Mouse (Mus musculus): Measurements from ENCODE around the gene Adcy9. TPM values are rescaled to one million over a fixed set of nuclear protein-coding genes. Genes with fewer than 3 reads are reported as not detected.

The Adcy9 gene
- polyA plus RNA-seq, 1 experiment from 2014 or later: 6.3 TPM

DNA sequence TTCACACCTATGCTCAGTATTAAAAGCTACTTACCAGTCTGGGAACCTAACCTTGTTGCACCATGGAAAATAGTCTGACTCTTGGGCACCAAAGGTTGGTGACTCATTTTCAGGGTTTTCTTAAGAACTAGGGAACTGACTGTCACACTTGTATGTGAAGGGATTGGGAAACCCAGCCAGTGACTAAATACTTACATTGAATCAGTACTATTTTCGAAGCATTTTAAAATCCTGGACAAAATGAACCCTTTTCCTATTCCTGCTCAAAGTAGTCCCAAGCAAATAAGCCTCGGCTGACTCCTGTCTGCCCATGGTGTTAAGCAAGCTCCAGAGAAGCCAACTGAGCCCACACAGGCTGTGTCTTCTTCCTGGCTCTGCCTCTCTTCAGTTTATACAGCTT lies 144.1 kb downstream of the Adcy9 start:
- H3K27me3 ChIP-seq (ENCODE audit: control insufficient read depth, insufficient read depth, low read length): no peaks in the 10 kb centered on the region
- 77% methylated on average over 2 of the region's 2 CpGs for WGBS
- DNase-seq (ENCODE audit: low spot score): no peak

DNA sequence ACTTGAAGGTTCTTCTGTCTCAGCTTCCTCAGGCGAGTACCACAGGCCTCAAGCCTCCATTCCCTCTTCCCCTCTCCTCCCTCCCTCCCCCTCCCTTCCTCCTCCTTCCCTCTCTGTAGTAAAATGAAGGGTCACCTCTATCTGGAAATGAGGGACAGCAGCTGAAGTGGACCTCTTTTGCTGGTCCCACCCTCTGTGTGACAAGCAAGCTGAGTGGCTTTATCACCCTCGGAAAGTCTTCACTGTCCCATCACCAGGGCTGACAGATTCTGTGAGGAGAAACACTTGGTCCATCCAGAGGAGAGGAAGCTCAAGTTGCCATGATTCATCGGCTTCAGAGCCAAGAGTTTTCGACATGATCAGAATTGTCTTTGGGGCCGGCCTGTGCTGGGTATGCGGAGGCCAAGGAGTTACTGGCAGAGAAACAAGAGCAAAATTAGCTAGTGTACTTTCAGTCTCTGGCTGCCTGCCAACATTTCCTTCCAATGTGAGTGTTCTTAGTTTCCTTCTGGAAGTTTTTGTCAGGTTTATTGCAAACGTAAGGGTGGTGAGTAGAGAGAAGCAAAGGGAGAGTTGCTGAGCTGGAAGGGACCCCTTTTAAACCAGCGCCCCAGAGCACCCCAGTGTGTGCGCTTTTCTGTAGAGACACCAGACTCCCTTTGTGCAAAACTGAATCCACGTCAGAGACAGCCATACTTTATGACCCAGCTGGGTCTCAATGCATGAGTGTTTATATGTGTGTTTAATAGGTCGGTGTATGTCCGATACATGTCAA lies 146.4 kb downstream of the Adcy9 start:
- DNase-seq (ENCODE audit: low spot score): peak; percentile 65
- no peaks in the 10 kb centered on the region for H3K27me3 ChIP-seq (ENCODE audit: control insufficient read depth, insufficient read depth, low read length)

More for the DNA sequence above, 144.1 kb downstream of the Adcy9 start:
- H3K9me3 ChIP-seq (ENCODE audit: control insufficient read depth, low read length): no peaks in the 10 kb centered on the region
- H3K4me1 ChIP-seq (replicated peaks; ENCODE audit: control insufficient read depth, insufficient read depth, low read length): no peaks in the 10 kb centered on the region
- no peak for ATAC-seq (ENCODE audit: low FRiP score)
- no peak overlapping the region for H3K4me3 ChIP-seq (replicated peaks; ENCODE audit: low read length)
- no peak overlapping the region for H3K9ac ChIP-seq
- H3K36me3 ChIP-seq (replicated peaks; ENCODE audit: control insufficient read depth, insufficient read depth): no peaks in the 10 kb centered on the region
- H3K4me2 ChIP-seq (replicated peaks): no peak overlapping the region
- H3K27ac ChIP-seq: no peak overlapping the region

DNA sequence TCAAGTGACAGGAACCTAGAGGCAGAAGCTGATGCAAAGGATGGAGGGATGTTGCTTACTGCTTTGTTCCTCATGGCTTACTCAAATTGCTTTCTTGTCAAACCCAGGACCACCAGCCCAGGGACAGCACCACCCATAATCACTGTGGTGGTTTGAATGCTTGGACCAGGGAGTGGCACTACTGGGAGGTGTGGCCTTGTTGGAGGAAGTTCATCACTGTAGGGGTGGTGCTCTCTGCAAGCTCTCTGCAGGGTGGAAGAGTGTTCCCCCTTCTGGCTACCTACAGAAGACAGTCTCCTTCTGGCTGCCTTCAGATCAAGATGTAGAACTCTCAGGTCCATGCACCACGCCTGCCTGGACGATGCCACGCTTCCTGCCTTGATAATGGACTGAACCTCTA lies 148.0 kb downstream of the Adcy9 start:
- no peaks in the 10 kb centered on the region for H3K9me3 ChIP-seq (ENCODE audit: control insufficient read depth, low read length)
- no peaks in the 10 kb centered on the region for H3K27me3 ChIP-seq (ENCODE audit: control insufficient read depth, insufficient read depth, low read length)
- no peak overlapping the region for H3K9ac ChIP-seq
- DNase-seq (ENCODE audit: low spot score) (no peak), ATAC-seq (ENCODE audit: low FRiP score) (no peak)
- H3K36me3 ChIP-seq (replicated peaks; ENCODE audit: control insufficient read depth, insufficient read depth): no peaks in the 10 kb centered on the region
- 90% methylated on average over 3 of the region's 3 CpGs for WGBS
- H3K27ac ChIP-seq: no peak overlapping the region
- no peak overlapping the region for H3K4me2 ChIP-seq (replicated peaks)
- H3K4me1 ChIP-seq (replicated peaks; ENCODE audit: control insufficient read depth, insufficient read depth, low read length): peaks cover 6% of the 10 kb centered on the region
- no peak overlapping the region for H3K4me3 ChIP-seq (replicated peaks; ENCODE audit: low read length)

More for the DNA sequence above, 146.4 kb downstream of the Adcy9 start:
- Histone ChIP-seq H3K36me3 (replicated peaks; ENCODE audit: control insufficient read depth, insufficient read depth) (no peaks in the 10 kb centered on the region), H3K27ac (no peak overlapping the region), H3K4me3 (replicated peaks; ENCODE audit: low read length) (no peak overlapping the region), H3K9me3 (ENCODE audit: control insufficient read depth, low read length) (no peaks in the 10 kb centered on the region), H3K4me2 (replicated peaks) (no peak overlapping the region), H3K9ac (no peak overlapping the region), H3K4me1 (replicated peaks; ENCODE audit: control insufficient read depth, insufficient read depth, low read length) (no peaks in the 10 kb centered on the region)
- WGBS: 63% methylated on average over 12 of the region's 12 CpGs
- 0 out of 2 replicates have a peak, but pooled peaks have one; percentile 46 for ATAC-seq (ENCODE audit: low FRiP score)

DNA sequence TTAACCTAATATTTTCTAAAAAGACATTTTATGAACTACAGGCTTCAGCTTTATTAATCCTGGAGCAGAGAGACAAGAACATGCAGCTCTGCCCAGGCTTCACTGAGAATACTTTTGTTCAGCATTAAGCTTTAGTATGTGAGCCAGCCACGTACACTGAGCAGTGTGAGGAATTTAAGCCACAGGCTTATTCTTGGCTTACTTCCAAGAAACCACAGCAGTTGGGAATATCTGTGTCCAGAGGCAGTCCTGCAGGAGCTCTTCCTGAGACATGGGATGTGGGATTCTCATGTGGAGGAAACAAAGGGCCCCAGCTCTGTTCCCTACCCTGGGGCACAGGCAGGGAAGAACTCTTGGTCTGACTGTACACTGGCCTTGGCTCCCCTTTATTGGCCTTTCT lies 149.4 kb downstream of the Adcy9 start:
- Histone ChIP-seq H3K4me3 (replicated peaks; ENCODE audit: low read length) (no peak overlapping the region), H3K36me3 (replicated peaks; ENCODE audit: control insufficient read depth, insufficient read depth) (no peaks in the 10 kb centered on the region), H3K4me2 (replicated peaks) (no peak overlapping the region), H3K27ac (no peak overlapping the region), H3K9ac (no peak overlapping the region), H3K9me3 (ENCODE audit: control insufficient read depth, low read length) (no peaks in the 10 kb centered on the region), H3K27me3 (ENCODE audit: control insufficient read depth, insufficient read depth, low read length) (no peaks in the 10 kb centered on the region), H3K4me1 (replicated peaks; ENCODE audit: control insufficient read depth, insufficient read depth, low read length) (peaks cover 6% of the 10 kb centered on the region)
- ATAC-seq (ENCODE audit: low FRiP score) (no peak), DNase-seq (ENCODE audit: low spot score) (peak; percentile 56)
- WGBS: 23% methylated on average over 1 of the region's 1 CpGs

DNA sequence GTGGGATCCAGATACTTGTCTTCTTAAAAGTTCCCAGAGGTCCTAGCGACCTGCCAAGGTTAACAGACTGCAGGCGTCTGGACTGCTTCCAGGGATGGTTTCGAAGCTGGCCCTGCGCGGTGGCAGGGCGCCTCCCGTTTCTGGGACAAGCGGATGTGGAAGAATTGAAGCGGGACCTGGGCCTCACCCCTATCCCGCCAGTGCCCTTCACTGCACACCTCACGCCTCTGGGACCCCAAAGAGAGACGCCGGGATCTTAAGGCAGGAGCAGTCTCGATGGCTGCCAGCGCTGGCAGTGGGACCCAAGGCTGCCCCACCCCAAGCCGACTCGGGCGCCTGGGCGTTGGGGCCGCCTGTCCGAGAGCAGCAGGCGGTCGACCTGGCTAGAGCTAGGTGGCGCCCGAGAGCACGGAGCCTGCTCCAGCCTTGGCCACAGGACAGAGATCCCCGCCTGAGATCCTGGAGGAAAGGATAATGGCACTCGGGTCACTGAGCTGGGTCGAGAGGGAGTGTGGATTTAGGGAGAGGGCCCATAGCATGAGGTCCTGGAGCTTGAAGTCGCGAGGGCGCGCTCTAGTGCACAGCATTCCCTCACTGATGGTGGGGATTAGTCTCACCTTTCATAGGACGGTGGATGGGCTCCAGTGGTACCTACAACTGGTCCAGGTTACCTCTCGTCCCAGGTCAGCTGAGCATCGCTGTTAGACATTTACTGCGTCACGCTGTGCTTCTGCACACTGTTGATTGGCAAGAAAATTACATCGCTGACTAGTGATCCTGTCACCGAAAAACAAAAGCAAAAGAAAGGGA lies 152.2 kb downstream of the Adcy9 start:
- Histone ChIP-seq H3K27ac (no peak overlapping the region), H3K9ac (peak overlapping the region; percentile 60), H3K27me3 (ENCODE audit: control insufficient read depth, insufficient read depth, low read length) (no peaks in the 10 kb centered on the region), H3K9me3 (ENCODE audit: control insufficient read depth, low read length) (no peaks in the 10 kb centered on the region), H3K4me3 (replicated peaks; ENCODE audit: low read length) (peak overlapping the region; percentile 28), H3K36me3 (replicated peaks; ENCODE audit: control insufficient read depth, insufficient read depth) (no peaks in the 10 kb centered on the region), H3K4me2 (replicated peaks) (peak overlapping the region; percentile 69), H3K4me1 (replicated peaks; ENCODE audit: control insufficient read depth, insufficient read depth, low read length) (peaks cover 6% of the 10 kb centered on the region)
- DNase-seq (ENCODE audit: low spot score): peak; percentile 70
- ATAC-seq (ENCODE audit: low FRiP score): peak; percentile 79
- WGBS: 9% methylated on average over 40 of the region's 40 CpGs

DNA sequence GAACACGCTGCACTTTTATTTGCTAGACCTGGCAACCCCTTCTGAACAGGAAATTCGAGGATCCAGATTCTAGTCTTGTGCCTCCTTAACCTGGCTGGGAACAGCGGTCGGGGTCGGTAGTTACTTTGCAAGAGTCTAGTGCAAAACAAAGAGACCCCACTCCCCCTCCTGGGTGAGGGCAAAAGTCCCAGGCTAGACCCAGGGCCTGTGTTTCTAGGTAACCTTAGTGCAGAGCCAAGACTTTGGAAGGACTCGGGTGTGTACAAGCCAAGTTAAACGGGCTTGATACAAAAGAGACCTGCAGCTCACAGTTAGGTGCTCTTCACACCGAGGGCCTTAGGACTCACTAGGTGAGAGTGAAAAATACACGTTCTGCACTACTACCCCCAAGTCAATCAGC lies 152.8 kb downstream of the Adcy9 start:
- DNase-seq (ENCODE audit: low spot score): no peak
- Histone ChIP-seq H3K9ac (peak overlapping the region; percentile 60; the same call in 1 of the 2 replicates), H3K9me3 (ENCODE audit: control insufficient read depth, low read length) (no peaks in the 10 kb centered on the region), H3K27ac (no peak overlapping the region), H3K36me3 (replicated peaks; ENCODE audit: control insufficient read depth, insufficient read depth) (no peaks in the 10 kb centered on the region), H3K4me2 (replicated peaks) (peak overlapping the region; percentile 69), H3K4me1 (replicated peaks; ENCODE audit: control insufficient read depth, insufficient read depth, low read length) (peaks cover 6% of the 10 kb centered on the region), H3K4me3 (replicated peaks; ENCODE audit: low read length) (peak overlapping the region; percentile 28), H3K27me3 (ENCODE audit: control insufficient read depth, insufficient read depth, low read length) (no peaks in the 10 kb centered on the region)
- WGBS: 56% methylated on average over 9 of the region's 9 CpGs
- ATAC-seq (ENCODE audit: low FRiP score): no peak

DNA sequence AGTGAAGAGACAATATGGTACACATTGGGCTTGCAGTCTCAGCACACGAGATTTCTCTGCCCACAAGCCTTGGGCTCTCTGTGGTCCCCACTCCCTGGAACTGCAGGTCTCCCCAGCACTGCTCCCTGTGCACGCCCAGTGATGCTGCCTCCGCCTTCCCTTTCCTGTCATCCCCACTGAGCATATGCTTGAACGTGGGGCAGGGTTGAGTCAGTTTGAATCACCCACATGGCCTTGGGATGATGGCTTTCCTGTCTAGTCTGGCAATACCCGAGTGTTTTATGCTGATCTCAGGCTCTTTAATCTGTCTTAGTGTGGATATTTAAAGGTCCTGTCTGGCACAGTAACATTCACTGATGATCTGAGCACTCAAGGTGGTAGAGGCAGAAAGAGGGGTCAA lies 154.9 kb downstream of the Adcy9 start:
- Histone ChIP-seq H3K4me1 (replicated peaks; ENCODE audit: control insufficient read depth, insufficient read depth, low read length) (peaks cover 6% of the 10 kb centered on the region), H3K9me3 (ENCODE audit: control insufficient read depth, low read length) (no peaks in the 10 kb centered on the region), H3K27me3 (ENCODE audit: control insufficient read depth, insufficient read depth, low read length) (no peaks in the 10 kb centered on the region), H3K27ac (no peak overlapping the region), H3K4me3 (replicated peaks; ENCODE audit: low read length) (no peak overlapping the region), H3K36me3 (replicated peaks; ENCODE audit: control insufficient read depth, insufficient read depth) (no peaks in the 10 kb centered on the region), H3K4me2 (replicated peaks) (no peak overlapping the region), H3K9ac (no peak overlapping the region)
- DNase-seq (ENCODE audit: low spot score) (no peak), ATAC-seq (ENCODE audit: low FRiP score) (no peak)
- WGBS: 65% methylated on average over 5 of the region's 5 CpGs

DNA sequence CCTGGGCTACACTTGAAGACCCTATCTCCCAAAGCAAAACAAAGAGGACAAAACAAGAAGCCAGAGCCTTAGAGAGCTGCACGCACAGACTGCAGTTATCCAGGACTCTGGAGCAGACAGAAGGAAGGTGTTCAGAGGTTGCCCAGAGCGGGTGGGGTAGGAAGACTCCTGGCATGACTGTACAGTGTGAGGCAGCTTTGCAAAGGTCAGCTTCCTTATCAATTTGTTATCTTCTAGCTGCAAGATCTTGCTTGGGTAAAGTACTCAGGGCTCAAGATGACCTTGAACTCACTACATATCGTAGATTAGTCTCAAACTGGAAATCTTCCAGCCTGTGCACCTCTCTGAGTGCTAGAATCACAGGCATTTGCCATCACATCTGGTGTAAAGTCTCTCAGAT lies 156.8 kb downstream of the Adcy9 start:
- Histone ChIP-seq H3K9ac (no peak overlapping the region), H3K27ac (no peak overlapping the region), H3K9me3 (ENCODE audit: control insufficient read depth, low read length) (no peaks in the 10 kb centered on the region), H3K4me3 (replicated peaks; ENCODE audit: low read length) (no peak overlapping the region), H3K27me3 (ENCODE audit: control insufficient read depth, insufficient read depth, low read length) (no peaks in the 10 kb centered on the region), H3K4me1 (replicated peaks; ENCODE audit: control insufficient read depth, insufficient read depth, low read length) (peaks cover 6% of the 10 kb centered on the region), H3K4me2 (replicated peaks) (no peak overlapping the region), H3K36me3 (replicated peaks; ENCODE audit: control insufficient read depth, insufficient read depth) (no peaks in the 10 kb centered on the region)
- ATAC-seq (ENCODE audit: low FRiP score) (no peak), DNase-seq (ENCODE audit: low spot score) (no peak)
- WGBS: 91% methylated on average over 3 of the region's 3 CpGs

DNA sequence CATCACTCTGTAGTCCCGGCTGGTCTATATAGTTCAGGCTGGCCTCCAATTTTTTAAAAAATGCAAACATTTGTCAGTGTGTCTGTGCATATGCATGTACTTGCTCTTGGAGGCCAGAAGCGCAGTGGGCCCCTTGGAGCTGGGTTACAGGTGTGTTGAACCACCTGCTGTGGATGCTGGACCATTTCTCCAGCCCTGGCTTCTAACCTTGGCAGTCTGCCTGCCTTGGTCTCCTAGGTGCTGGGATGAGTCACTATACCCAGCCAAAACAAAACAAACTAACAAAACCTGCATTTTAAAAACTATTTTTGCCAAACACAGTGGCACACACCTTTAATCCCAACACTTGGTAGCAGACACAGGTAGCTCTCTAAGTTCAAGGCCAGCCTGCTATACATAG lies 162.8 kb downstream of the Adcy9 start:
- DNase-seq (ENCODE audit: low spot score): no peak
- Histone ChIP-seq H3K36me3 (replicated peaks; ENCODE audit: control insufficient read depth, insufficient read depth) (no peaks in the 10 kb centered on the region), H3K9ac (no peak overlapping the region), H3K4me3 (replicated peaks; ENCODE audit: low read length) (no peak overlapping the region), H3K9me3 (ENCODE audit: control insufficient read depth, low read length) (no peaks in the 10 kb centered on the region), H3K4me2 (replicated peaks) (no peak overlapping the region), H3K4me1 (replicated peaks; ENCODE audit: control insufficient read depth, insufficient read depth, low read length) (no peaks in the 10 kb centered on the region), H3K27me3 (ENCODE audit: control insufficient read depth, insufficient read depth, low read length) (no peaks in the 10 kb centered on the region), H3K27ac (no peak overlapping the region)
- no peak for ATAC-seq (ENCODE audit: low FRiP score)
- 93% methylated on average over 2 of the region's 2 CpGs for WGBS

All from hindbrain, embryonic 14.5 days (tissue).